Mouse (Mus musculus): Measurements from ENCODE around the gene Mybl2. TPM values are rescaled to one million over a fixed set of nuclear protein-coding genes. Genes with fewer than 3 reads are reported as not detected.
"Not testable (repeated sequence)": the region's sequence is repeated elsewhere in the genome, so short reads cannot be mapped to it uniquely, and the experiment has no call there.

The Mybl2 gene
- polyA plus RNA-seq, 1 experiment from 2014 or later: 71.7 TPM

DNA sequence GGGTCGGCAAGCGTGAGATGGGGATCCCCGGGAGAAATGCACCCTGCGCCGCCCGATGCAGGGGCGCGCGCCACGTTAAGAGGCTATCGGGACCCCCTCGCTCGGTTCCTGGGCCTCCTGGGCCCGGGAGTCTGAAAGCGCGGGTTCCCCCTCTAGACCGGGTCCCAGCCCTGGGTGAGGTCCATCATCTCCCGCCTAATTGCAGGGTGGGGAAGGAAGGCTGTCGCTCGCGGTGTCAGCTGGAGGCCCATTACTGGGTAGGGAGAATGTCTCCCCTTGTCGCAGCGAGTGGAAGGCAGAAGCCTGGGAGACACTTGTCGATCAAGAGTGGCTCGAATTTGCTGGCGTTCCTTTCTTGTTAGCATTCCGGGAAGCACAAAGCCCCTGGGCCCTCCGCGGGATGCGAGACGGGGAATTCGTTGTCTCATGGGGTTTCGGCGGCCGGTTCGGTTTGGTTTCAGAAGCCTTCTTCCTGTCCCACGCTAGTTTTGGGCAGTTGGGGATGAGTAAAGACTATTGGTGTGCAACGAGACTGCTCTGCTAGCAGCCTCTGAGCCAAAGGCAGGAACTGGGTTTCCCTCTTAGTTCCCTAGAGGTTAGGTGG lies 506 bp downstream of the Mybl2 start:
- ATAC-seq: peak; percentile 55
- H3K4me3 ChIP-seq: peak overlapping the region; percentile 81
- H3K27me3 ChIP-seq (replicated peaks): no peaks in the 10 kb centered on the region
- H3K4me1 ChIP-seq: peaks cover 51% of the 10 kb centered on the region
- H3K9me3 ChIP-seq (replicated peaks): no peaks in the 10 kb centered on the region
- peak overlapping the region; percentile 90 for H3K27ac ChIP-seq
- peak overlapping the region; percentile 94 for H3K4me2 ChIP-seq
- H3K36me3 ChIP-seq: peaks cover 25% of the 10 kb centered on the region
- WGBS (ENCODE audit: insufficient replicate concordance): under 1% methylated on average over 36 of the region's 38 CpGs
- peak overlapping the region; percentile 91 for H3K9ac ChIP-seq

DNA sequence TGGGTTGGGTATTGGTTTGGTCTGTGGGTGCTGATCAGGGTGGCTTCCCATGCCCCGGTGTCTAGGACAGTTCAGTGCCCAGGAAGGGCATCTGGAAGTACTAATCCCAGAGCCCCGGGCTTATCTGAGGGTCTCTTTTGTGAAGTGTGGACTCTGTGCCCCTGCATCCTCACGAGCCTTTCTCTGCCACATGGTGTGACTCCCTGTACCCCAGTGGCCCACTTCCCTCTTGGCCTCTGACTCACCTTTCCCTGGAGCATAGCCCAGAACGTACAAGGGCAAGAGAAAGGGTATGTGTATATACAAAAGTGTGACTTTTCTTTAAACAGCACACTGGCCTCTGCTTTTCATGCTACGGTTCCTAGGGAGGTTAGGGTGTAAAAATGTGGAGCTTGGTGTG lies 1.2 kb downstream of the Mybl2 start:
- H3K36me3 ChIP-seq: peaks cover 28% of the 10 kb centered on the region
- no peaks in the 10 kb centered on the region for H3K9me3 ChIP-seq (replicated peaks)
- 22% methylated on average over 5 of the region's 5 CpGs for WGBS (ENCODE audit: insufficient replicate concordance)
- H3K4me1 ChIP-seq: peaks cover 57% of the 10 kb centered on the region
- H3K27ac ChIP-seq: peak overlapping the region; percentile 90; the same call in 1 of the 2 replicates
- no peaks in the 10 kb centered on the region for H3K27me3 ChIP-seq (replicated peaks)
- no peak for ATAC-seq
- peak overlapping the region; percentile 91 for H3K9ac ChIP-seq
- H3K4me2 ChIP-seq: peak overlapping the region; percentile 94
- H3K4me3 ChIP-seq: peak overlapping the region; percentile 81

DNA sequence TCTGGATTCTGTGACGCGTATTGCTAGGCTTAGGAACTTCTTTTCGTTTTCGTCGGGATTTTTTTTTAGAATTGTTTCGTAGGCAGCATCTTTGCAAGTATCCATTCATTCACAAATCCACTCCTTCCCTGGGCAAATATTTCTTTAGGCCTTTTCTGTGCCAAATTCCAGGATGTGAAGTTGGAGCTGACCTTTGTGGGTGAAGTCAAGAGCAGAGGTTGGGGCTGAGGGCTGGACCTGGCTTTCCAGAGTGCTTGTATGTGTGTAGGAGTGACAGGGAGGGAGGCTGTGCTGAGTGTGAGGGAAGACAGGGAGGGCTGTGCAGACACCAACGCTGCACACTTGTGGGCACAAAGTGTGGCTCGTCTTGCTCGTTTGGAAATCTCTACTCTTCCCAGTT lies 2.1 kb downstream of the Mybl2 start:
- Histone ChIP-seq H3K27me3 (replicated peaks) (no peaks in the 10 kb centered on the region), H3K4me2 (peak overlapping the region; percentile 94), H3K27ac (no peak overlapping the region), H3K4me1 (peaks cover 65% of the 10 kb centered on the region), H3K9me3 (replicated peaks) (no peaks in the 10 kb centered on the region), H3K36me3 (peaks cover 36% of the 10 kb centered on the region), H3K4me3 (peak overlapping the region; percentile 81), H3K9ac (peak overlapping the region; percentile 91; the same call in 1 of the 2 replicates)
- WGBS (ENCODE audit: insufficient replicate concordance): 83% methylated on average over 9 of the region's 9 CpGs
- no peak for ATAC-seq

DNA sequence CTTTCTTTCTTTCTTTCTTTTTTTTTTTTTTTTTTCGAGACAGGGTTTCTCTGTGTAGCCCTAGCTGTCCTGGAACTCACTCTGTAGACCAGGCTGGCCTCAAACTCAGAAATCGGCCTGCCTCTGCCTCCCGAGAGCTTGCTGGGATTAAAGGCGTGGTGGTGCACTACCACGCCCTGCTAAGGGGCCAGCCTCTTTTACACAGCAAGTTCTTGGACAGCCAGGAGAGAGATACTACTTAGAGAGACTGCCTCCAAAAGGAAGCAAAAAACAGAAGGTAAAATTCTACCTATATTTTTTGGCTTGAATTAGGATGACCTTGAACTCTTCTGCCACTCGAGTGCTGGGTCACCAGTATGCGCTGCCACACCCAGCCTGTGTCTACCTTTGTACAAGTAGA lies 4.5 kb downstream of the Mybl2 start:
- H3K27me3 ChIP-seq (replicated peaks); H3K9ac ChIP-seq; H3K9me3 ChIP-seq (replicated peaks); ATAC-seq; H3K27ac ChIP-seq; H3K4me3 ChIP-seq: not testable (repeated sequence)
- peaks cover 57% of the 10 kb centered on the region for H3K4me1 ChIP-seq
- 73% methylated on average over 7 of the region's 7 CpGs for WGBS (ENCODE audit: insufficient replicate concordance)
- H3K36me3 ChIP-seq: peaks cover 60% of the 10 kb centered on the region
- peak overlapping the region; percentile 12 for H3K4me2 ChIP-seq

DNA sequence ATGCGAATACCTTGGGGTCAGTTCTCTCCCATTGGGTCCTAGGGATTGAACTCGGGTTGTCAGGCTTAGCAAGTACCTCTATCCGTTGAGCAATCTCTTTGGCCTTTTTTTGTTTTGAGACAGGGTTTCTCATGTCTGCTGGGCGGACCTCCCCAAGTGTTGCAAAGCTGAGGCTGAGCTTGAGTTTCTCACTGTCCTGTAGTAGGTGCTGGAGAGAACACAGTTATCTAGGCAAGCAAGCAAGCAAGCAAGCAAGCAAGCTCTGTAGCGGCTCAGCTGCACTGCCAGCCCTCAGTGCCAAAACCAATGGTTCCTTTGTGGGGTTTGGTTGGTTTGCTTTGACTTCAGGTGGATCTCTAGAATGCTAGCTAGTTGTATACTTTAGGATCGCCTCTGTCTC lies 6.1 kb downstream of the Mybl2 start:
- H3K9ac ChIP-seq: no peak overlapping the region
- no peak overlapping the region for H3K4me2 ChIP-seq
- peak overlapping the region; percentile 33; the same call in 1 of the 2 replicates for H3K27ac ChIP-seq
- 46% methylated on average over 6 of the region's 6 CpGs for WGBS (ENCODE audit: insufficient replicate concordance)
- ATAC-seq: no peak
- H3K4me1 ChIP-seq: peaks cover 49% of the 10 kb centered on the region
- H3K9me3 ChIP-seq (replicated peaks): no peaks in the 10 kb centered on the region
- peaks cover 77% of the 10 kb centered on the region for H3K36me3 ChIP-seq
- H3K27me3 ChIP-seq (replicated peaks): no peaks in the 10 kb centered on the region
- no peak overlapping the region for H3K4me3 ChIP-seq

DNA sequence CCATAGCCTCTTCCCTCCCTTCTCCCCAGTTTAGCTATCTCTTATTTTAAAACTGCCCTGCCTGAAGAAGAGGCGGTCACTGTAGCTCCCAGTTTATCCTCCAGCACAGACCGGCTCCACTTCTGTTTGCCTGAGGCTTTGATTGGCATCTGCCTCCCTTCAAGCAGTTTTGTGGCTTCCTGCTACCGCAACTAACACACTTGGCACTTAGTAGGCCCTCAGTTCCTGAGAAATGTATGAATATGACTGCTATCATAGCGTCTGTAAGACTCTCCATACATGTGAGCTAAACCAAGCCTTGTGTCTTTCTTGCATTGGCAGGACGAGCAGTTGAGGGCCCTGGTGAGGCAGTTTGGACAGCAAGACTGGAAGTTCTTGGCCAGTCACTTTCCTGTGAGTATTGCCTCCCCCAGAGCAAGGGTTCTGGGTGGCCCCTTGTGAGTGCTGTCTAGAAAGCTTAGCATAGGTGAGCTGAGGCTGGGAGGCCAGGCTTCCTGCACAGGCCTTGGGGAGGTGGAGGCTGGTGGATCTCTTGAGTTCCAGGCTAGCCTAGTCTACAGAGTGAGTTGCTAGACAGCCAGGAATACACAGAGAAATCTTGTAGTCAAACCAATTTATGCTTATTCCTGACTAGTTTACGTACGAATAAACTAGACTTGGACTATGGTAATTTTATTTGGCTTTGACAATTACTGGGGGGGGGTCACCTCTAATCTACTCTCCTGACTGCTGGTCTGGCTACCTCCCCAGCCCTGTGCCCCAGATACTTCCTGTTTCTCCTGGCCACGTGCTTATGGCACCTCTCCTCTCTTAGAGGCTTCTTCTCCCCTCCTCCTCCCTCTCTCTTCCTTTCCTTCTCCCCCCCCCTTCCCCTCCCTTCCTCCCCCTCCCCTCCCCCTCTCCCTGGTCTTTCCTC lies 7.0 kb downstream of the Mybl2 start:
- Histone ChIP-seq H3K36me3 (peaks cover 85% of the 10 kb centered on the region), H3K4me1 (peaks cover 41% of the 10 kb centered on the region), H3K9ac (no peak overlapping the region), H3K27me3 (replicated peaks) (no peaks in the 10 kb centered on the region), H3K9me3 (replicated peaks) (no peaks in the 10 kb centered on the region), H3K4me3 (no peak overlapping the region), H3K4me2 (no peak overlapping the region), H3K27ac (0 out of 2 replicates have a peak overlapping the region, but pooled peaks have one; percentile 28)
- no peak for ATAC-seq
- 50% methylated on average over 8 of the region's 8 CpGs for WGBS (ENCODE audit: insufficient replicate concordance)

DNA sequence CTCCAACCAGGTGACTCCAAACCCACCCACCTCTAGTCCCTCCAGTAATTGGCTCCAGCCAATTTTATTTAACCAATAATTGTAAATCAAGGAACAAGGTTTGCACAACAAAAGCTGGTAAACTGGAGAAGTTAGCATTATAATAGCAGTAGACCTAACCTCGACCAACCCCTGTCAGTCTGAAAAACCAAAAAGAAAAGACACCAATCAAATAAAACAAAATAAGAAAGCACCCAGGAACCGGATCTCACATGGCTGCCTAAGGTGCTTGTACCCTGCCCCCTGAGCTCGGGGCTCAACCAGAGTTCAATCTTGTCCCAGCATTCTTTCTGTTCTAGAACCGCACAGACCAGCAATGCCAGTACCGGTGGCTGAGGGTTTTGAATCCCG lies 7.6 kb downstream of the Mybl2 start:
- Histone ChIP-seq H3K9ac (no peak overlapping the region), H3K4me2 (no peak overlapping the region), H3K36me3 (peaks cover 86% of the 10 kb centered on the region), H3K9me3 (replicated peaks) (no peaks in the 10 kb centered on the region), H3K4me1 (peaks cover 34% of the 10 kb centered on the region), H3K4me3 (no peak overlapping the region), H3K27ac (0 out of 2 replicates have a peak overlapping the region, but pooled peaks have one; percentile 28), H3K27me3 (replicated peaks) (no peaks in the 10 kb centered on the region)
- 78% methylated on average over 6 of the region's 6 CpGs for WGBS (ENCODE audit: insufficient replicate concordance)
- no peak for ATAC-seq

DNA sequence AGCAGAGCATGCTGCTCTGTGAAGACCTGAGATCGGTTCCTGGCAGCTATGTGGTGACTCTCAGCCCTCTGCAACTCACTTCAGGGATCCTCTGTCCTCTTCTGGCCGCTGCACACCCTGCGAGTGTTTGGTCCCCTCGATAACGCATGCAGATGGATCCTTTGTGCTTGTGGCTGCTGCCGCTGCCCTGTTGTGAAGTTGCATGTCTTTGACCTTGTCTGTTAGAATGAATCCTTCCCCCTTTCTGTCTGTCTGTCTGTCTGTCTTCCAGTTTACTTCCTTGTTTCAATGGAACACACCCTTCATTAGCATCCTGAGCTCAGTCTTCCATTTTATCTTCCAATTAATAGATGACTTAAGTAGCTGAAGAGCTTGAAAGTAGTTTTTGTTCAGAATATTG lies 11.8 kb downstream of the Mybl2 start:
- Histone ChIP-seq H3K27me3 (replicated peaks) (no peaks in the 10 kb centered on the region), H3K36me3 (peaks cover 100% of the 10 kb centered on the region), H3K4me1 (peaks cover 3% of the 10 kb centered on the region), H3K9ac (no peak overlapping the region), H3K4me2 (no peak overlapping the region), H3K9me3 (replicated peaks) (no peaks in the 10 kb centered on the region), H3K4me3 (no peak overlapping the region), H3K27ac (no peak overlapping the region)
- WGBS (ENCODE audit: insufficient replicate concordance): 87% methylated on average over 6 of the region's 6 CpGs
- no peak for ATAC-seq

DNA sequence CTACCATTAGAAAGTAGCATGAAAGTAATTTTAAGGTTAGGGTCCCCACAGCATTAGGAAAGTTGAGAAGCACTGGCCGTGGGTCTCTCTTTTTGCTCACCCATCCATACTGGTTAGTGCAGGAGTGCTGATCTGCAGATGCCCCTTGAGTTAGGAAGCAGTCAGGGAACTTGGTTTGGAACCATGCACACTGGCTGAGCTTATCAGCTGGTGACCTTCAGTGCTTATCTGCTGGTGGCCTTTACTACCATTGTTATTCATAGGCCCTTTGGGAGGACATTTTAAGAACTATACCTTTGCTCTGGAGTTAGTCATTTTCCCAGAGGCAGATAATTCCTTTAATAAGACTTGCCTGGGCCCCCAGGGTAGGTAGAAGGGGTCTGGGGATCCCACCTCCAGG lies 12.7 kb downstream of the Mybl2 start:
- no peaks in the 10 kb centered on the region for H3K27me3 ChIP-seq (replicated peaks)
- no peak overlapping the region for H3K4me2 ChIP-seq
- no peak overlapping the region for H3K27ac ChIP-seq
- no peak for ATAC-seq
- 55% methylated on average over 1 of the region's 1 CpGs for WGBS (ENCODE audit: insufficient replicate concordance)
- H3K9ac ChIP-seq: no peak overlapping the region
- H3K9me3 ChIP-seq (replicated peaks): no peaks in the 10 kb centered on the region
- H3K36me3 ChIP-seq: peaks cover 100% of the 10 kb centered on the region
- no peak overlapping the region for H3K4me3 ChIP-seq
- H3K4me1 ChIP-seq: no peaks in the 10 kb centered on the region

DNA sequence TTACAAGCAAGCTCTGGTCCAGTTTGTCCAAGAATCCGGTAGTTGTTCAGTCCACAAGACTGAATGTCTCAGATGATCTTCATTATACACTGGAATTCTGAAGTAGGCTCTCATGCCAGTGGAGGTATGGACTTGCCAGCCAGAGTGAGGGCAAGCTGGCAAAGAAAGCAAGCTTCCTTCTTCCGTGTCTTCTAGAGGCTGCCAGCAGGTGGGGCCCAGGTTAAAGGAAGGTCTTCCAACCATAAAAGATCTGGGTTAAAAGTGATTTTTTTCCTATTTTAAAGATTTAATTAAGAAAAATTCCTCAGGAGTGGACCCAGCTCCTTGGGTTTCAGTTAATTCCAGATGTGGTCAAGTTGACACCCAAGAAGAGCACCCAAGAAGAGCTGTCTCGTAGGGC lies 15.7 kb downstream of the Mybl2 start:
- no peaks in the 10 kb centered on the region for H3K9me3 ChIP-seq (replicated peaks)
- no peaks in the 10 kb centered on the region for H3K27me3 ChIP-seq (replicated peaks)
- no peak for ATAC-seq
- WGBS (ENCODE audit: insufficient replicate concordance): 82% methylated on average over 3 of the region's 3 CpGs
- no peak overlapping the region for H3K4me2 ChIP-seq
- no peaks in the 10 kb centered on the region for H3K4me1 ChIP-seq
- H3K27ac ChIP-seq: no peak overlapping the region
- no peak overlapping the region for H3K9ac ChIP-seq
- peaks cover 100% of the 10 kb centered on the region for H3K36me3 ChIP-seq
- no peak overlapping the region for H3K4me3 ChIP-seq

DNA sequence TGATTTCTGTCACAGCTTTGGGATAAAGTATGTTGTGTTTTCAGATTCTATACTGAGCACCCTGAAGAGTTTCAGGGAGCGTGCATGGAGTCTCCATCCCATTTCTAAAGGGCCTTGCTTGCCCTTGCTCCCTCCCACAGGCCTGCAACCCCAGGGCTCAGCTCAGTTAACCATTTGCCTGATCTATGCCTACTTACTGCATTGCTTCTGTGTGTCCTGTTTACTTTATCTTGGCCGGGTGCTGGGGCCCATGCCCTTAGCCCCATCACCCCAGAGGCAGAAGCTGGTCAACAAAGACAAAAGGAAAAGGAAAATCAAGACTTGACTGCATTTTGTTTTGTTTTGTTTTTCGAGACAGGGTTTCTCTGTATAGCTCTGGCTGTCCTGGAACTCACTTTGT lies 17.1 kb downstream of the Mybl2 start:
- WGBS (ENCODE audit: insufficient replicate concordance): 84% methylated on average over 3 of the region's 3 CpGs
- Histone ChIP-seq H3K36me3 (peaks cover 99% of the 10 kb centered on the region), H3K4me1 (no peaks in the 10 kb centered on the region)

DNA sequence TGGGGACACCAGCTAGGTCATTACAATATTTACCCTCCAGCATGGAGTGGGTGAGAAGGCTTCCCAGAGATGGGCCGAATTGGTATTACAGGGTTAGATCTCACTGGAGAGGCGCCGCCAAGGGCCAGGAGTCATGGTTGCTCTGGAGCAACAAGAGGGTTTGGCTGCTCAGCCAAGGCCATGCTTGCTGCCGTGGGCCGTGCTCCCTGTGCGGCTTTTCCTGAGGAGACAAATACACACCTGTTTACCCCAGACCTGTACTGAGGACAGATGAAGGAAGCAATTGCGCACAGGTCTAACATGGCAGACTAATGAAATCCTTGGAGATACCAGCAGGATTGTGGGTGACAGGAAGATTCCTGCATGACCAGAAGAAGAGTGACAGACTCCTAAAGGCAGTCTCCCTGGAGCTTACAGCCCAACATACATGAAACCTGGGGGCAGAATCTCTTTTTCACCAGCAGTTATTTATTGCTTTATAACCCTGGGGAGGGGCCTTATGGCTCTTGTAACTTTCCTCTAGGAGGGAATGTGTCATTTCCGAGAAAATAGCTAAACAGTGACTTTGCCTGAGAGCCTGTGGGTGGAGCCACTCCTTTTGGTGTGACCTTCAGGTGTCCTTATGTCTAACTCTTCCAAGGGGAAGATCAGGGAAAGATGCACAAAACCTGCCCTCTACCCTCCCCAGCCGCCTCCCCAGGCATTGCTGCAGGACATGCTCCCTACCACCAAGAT lies 18.7 kb downstream of the Mybl2 start:
- ATAC-seq: no peak
- Histone ChIP-seq H3K27me3 (replicated peaks) (no peaks in the 10 kb centered on the region), H3K9me3 (replicated peaks) (no peaks in the 10 kb centered on the region), H3K4me3 (no peak overlapping the region), H3K9ac (no peak overlapping the region), H3K27ac (no peak overlapping the region), H3K4me1 (no peaks in the 10 kb centered on the region; the same call in 1 of the 2 replicates), H3K36me3 (peaks cover 99% of the 10 kb centered on the region), H3K4me2 (no peak overlapping the region)
- 90% methylated on average over 9 of the region's 9 CpGs for WGBS (ENCODE audit: insufficient replicate concordance)

More for the DNA sequence above, 17.1 kb downstream of the Mybl2 start:
- Histone ChIP-seq H3K27me3 (replicated peaks) (no peaks in the 10 kb centered on the region), H3K27ac (no peak overlapping the region), H3K4me3 (no peak overlapping the region), H3K9me3 (replicated peaks) (no peaks in the 10 kb centered on the region), H3K9ac (no peak overlapping the region), H3K4me2 (no peak overlapping the region)
- ATAC-seq: 0 out of 2 replicates have a peak, but pooled peaks have one; percentile 26

All from liver, embryonic 12.5 days (tissue).